Mouse (Mus musculus) layer of hippocampus, postnatal 10 days (tissue): ENCODE results near the gene Aph1b. TPM values are rescaled to one million over a fixed set of nuclear protein-coding genes. Genes with fewer than 3 reads are reported as not detected.

Experiments used
- DNase-seq, 2 experiments: peaks; one replicate each; pipeline ENCODE4 v3.0.0; 2021; ENCODE audit warnings: low spot score in 2 of 2
- total RNA-seq, 2 experiments: library from RNA; stranded (reverse); gene quantifications; 2 replicates each; pipeline ENCODE4 v1.2.3; 2021

The Aph1b gene
- total RNA-seq, 2 experiments from 2014 or later, result 26.7 to 27.4 TPM

- DNase-seq, result no peak
Measured at GRCm38 (mm10) chr9:66744531-66744930, 50.8 kb downstream of the Aph1b start.

DNA sequence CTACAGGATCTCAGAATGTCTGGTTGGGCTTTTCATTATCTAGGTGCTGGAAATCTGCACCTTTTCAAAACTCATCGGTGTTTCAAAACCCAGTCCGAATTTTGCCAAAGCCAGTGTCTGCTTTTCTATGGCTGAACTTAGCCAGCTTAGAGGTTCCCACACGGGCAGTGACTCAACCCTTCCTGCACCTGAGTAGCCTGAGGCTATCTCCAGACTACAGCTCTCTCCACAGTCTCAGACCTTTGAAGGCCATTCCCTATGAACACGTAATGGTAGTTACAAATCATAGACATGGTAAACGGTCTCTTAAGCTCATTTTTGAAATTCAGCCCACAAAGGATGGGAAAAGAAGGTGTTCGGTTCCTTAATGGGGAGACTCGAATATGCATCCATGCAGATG, 55.8 kb downstream of the Aph1b start:
- no peak for DNase-seq

- DNase-seq, result no peak
Measured at GRCm38 (mm10) chr9:66736551-66736950, 58.7 kb downstream of the Aph1b start.

GRCm38 (mm10) chr9:66736016-66736415, 59.3 kb downstream of the Aph1b start:
- no peak for DNase-seq

- no peak for DNase-seq
Measured at GRCm38 (mm10) chr9:66735122-66735521, 60.2 kb downstream of the Aph1b start.

DNA sequence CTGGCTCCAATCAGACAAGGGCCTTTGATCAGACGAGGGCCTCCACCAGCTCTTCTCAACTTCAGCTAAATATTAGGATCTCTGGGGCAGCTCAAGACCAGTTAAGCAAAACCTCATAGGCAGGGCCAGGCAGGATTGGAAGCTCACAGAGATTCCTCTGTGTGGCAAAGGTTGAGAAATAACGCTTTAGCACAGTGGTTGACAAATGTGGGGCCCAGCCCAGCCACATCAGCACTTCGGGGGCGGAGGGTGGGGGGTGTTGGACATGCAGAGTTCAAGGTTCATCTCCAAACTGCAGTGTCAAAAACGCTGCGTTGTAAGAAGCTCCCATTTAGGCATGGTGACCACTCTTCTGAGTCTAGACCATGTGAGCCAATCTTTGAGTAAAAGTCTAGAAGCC, 60.7 kb downstream of the Aph1b start:
- DNase-seq, result no peak

DNA sequence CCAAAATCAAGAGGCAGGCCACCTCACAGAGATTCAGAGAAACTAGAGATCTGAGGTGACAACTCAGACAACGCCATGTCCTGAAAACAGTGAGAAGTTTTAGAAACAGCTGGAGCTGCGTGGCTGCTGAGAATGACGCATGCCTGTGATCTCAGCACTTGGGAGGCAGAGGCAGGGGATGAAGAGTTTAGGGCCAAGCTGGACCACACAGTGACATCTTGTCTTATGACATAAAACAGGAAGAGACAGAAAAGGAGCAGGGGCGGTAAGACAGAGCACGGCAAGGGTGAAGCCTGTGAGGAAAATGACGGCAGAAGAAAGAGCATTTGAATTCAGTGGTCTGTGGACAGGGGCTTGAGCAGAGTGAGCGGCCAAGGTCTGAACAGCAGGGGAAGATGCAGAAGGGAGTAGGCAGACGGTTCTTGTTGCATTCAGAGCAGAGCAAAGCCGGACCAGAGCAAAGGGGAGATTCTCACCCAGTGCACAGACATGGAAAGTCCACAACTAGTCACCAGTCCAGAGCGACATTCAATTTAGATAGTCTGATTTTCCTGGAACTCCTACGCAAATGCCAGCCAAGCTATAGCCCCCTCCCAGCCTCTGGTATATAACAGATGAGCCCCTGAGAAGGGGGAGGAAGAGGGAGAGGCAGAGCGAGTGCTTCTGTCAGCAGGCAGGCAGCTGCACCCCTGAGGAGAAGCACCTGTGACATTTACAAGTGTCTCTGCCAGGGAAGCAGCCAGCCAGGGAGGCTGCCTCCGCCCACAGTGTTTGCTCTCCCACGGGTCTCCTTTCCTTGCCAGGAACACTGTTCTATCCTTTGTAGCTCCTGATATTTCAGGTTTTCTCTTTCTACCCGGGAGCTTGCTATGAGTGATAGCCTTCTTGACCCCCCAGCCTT, 62.2 kb downstream of the Aph1b start:
- peak; percentile 46 to 55 for DNase-seq

- DNase-seq, result no peak
Measured at GRCm38 (mm10) chr9:66731284-66731683, 64.0 kb downstream of the Aph1b start.

DNA sequence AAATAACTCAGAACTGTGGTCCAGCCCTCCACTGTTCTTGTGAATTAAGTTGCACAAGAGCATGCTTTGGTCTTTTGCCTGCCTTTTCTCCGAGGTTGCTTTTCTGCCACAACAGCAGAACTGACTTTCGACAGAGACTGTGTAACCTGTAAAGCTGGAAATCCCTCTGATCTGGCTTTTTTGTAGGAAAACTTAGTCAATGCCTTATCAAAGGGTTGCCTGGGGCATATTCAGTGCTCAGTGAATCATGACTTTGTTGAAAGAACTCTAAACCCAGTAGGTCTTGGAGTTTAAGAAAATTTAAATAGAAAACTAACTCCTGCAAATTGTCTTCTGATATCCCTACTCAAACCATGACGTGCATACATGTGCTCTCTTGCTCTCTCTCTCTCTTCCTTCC, 64.7 kb downstream of the Aph1b start:
- DNase-seq, result no peak

DNA sequence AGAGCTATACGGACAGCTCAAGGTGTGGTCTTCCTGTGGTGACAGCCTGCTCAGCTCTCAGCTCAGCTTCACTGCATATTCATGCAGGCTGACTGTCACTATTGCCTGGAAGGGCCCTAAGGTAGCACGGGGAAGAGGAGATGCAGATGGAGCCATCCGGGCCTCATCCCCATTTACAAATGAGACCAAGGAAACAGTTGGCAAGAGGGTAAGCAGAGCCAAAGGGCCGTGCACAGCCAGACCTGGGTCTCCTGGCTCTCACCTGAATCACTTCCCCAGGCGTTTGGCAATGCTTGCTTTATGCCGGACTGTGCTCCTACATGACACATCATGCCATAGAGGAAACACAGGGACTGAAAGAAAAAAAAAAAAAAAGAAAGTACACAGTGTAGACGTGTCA, 68.0 kb downstream of the Aph1b start:
- no peak for DNase-seq

- DNase-seq, result no peak
Measured at GRCm38 (mm10) chr9:66725591-66725990, 69.7 kb downstream of the Aph1b start.

Other genes starting within 250 kb of the Aph1b start
- 10 to 100 TPM; 46.9 to 47.4 TPM for gene Usp3, start 202.3 kb downstream of the Aph1b start, total RNA-seq
- gene Car12, start 81.8 kb downstream of the Aph1b start, total RNA-seq, result 10 to 100 TPM; 26.1 to 30.4 TPM
- under 1 TPM; 0.38 to 0.73 TPM for gene Gm10647, start 1.5 kb upstream of the Aph1b start, total RNA-seq
- 1 to 10 TPM; 4.4 to 5.4 TPM for gene Aph1c, start 39.2 kb upstream of the Aph1b start, total RNA-seq
- gene Rab8b, start 124.2 kb upstream of the Aph1b start, total RNA-seq, result 10 to 100 TPM; 27.1 to 31.3 TPM
- gene Rps27l, start 150.6 kb upstream of the Aph1b start, total RNA-seq, result 10 to 100 TPM; 45.4 to 52.1 TPM
- 10 to 100 TPM; 15.8 to 16.3 TPM for gene Lactb, start 180.0 kb upstream of the Aph1b start, total RNA-seq